Mouse (Mus musculus) kidney, adult 2 months (tissue): ENCODE data around the gene Zfp61.

ENCODE experiments used
- CTCF ChIP-seq: fragments of 200-500 bp; conservative IDR thresholded peaks from 2 replicates; pipeline ENCODE4 v1.5.1; 2011; ENCODE audit warnings: low read depth, mild to moderate bottlenecking, control low read depth, low read length, moderate library complexity, mixed read lengths; ENCODE audit not compliant: insufficient read depth, insufficient read length
- POLR2A ChIP-seq: fragments of 200-500 bp; IDR thresholded peaks from one replicate; pipeline ENCODE4 v1.6.1; 2011; ENCODE audit warnings: low read depth, low read length, control low read depth

GRCm38 (mm10) chr7:24325197-24325596 is 24.2 kb upstream of the Zfp61 start:
- TF ChIP-seq POLR2A (no peak), CTCF (no peak)
